Mouse (Mus musculus): ENCODE results near the gene Pop5. TPM values are rescaled to one million over a fixed set of nuclear protein-coding genes. Genes with fewer than 3 reads are reported as not detected.

The Pop5 gene
- polyA plus RNA-seq, 1 experiment from 2014 or later = 114 TPM

DNA sequence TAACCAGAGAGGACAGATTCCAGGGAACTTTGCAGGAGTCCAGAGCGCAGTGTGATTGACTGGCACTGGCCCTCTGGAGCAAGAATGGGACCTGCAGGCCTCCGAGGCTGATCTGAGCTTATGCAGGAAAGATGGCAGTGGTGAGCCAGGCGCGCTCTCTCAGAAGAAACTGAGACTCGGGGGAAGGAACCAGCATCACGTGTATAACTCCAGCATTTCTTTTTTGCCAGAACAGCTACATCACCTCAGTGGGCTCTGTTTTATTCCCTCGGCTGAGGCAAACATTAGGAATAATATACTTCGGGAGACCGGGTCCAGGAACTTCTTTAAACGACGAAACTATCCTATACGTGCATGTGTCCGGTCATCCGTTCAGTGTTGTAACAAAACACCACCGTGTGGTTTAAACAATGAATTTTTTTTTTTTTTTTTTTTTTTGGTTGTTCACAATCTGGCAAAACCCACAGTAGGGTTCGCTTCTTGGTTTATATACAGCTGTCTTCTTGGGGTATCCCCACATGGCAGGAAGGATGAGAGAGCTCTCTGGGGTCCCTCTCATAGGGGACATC is 4.0 kb upstream of the Pop5 start:
- 40% methylated on average over 16 of the region's 16 CpGs for WGBS
- no peaks in the 10 kb centered on the region for H3K36me3 ChIP-seq (replicated peaks; ENCODE audit: control insufficient read depth, insufficient read depth)
- no peak overlapping the region for H3K27ac ChIP-seq
- no peak overlapping the region for H3K9ac ChIP-seq
- ATAC-seq (ENCODE audit: low FRiP score) = no peak
- H3K4me2 ChIP-seq (replicated peaks) = no peak overlapping the region
- peaks cover 16% of the 10 kb centered on the region for H3K27me3 ChIP-seq (ENCODE audit: control insufficient read depth, insufficient read depth, low read length)
- H3K4me3 ChIP-seq (replicated peaks; ENCODE audit: low read length) = no peak overlapping the region
- H3K4me1 ChIP-seq (replicated peaks; ENCODE audit: control insufficient read depth, insufficient read depth, low read length) = no peaks in the 10 kb centered on the region
- DNase-seq (ENCODE audit: low spot score) = no peak
- no peaks in the 10 kb centered on the region for H3K9me3 ChIP-seq (ENCODE audit: control insufficient read depth, low read length)

DNA sequence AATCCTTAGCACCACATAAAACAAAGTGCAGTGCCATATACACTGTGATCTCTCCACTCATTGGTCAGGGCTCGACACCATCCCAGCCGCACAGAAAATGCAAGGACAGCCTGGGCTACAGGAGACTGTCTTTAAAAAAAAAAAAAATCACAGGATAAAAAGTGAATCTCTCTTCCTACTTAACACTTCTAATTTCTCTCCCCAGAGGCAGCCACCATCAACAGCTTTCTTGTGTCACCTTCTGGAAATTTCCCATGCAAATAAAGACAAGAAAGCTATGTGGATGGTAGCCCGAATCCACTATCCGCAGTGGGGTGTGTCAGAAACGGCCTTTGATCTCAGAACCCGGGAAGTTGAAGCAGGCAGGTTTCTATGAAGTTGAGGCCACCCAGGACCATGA is 3.1 kb upstream of the Pop5 start:
- Histone ChIP-seq H3K4me3 (replicated peaks; ENCODE audit: low read length) (no peak overlapping the region), H3K9ac (no peak overlapping the region), H3K4me1 (replicated peaks; ENCODE audit: control insufficient read depth, insufficient read depth, low read length) (peaks cover 2% of the 10 kb centered on the region; the same call in 1 of the 2 replicates), H3K4me2 (replicated peaks) (no peak overlapping the region), H3K27me3 (ENCODE audit: control insufficient read depth, insufficient read depth, low read length) (peaks cover 16% of the 10 kb centered on the region), H3K9me3 (ENCODE audit: control insufficient read depth, low read length) (no peaks in the 10 kb centered on the region), H3K27ac (no peak overlapping the region), H3K36me3 (replicated peaks; ENCODE audit: control insufficient read depth, insufficient read depth) (no peaks in the 10 kb centered on the region)
- DNase-seq (ENCODE audit: low spot score) (no peak), ATAC-seq (ENCODE audit: low FRiP score) (no peak)
- WGBS = 80% methylated on average over 6 of the region's 6 CpGs

DNA sequence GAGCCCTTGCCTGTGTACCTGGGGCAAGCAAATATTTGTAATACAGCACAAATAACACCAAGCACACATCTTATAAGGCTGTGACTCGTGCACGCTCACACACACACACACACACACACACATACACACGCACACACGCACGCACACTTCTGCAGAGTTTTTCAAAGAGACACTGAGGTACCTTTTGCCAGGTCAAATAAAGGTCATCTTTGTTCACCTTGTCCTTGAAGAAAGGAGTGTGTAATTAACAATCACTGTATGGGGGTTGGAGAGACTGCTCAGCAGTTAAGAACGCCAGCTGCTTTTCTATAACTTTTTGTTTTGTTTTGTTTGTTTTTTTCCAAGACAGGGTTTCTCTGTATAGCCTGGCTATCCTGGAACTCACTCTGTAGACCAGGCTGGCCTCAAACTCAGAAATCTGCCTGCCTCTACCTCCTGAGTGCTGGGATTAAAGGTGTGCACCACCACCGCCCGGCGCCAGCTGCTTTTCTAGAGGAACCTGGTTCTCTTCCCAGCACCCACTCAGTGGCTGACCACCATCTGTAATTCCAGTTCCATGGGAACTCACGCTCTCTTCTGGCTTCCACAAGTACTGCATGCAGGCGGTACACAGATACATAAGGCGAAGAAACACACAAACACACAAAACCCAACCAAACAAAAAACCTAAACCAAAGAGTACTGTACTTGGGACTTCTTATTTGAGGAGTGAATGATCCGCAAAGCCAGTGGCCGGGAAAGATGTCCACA is 2.4 kb upstream of the Pop5 start:
- no peak for DNase-seq (ENCODE audit: low spot score)
- H3K4me3 ChIP-seq (replicated peaks; ENCODE audit: low read length) = no peak overlapping the region
- ATAC-seq (ENCODE audit: low FRiP score) = no peak
- no peaks in the 10 kb centered on the region for H3K9me3 ChIP-seq (ENCODE audit: control insufficient read depth, low read length)
- H3K36me3 ChIP-seq (replicated peaks; ENCODE audit: control insufficient read depth, insufficient read depth) = no peaks in the 10 kb centered on the region
- peaks cover 16% of the 10 kb centered on the region for H3K27me3 ChIP-seq (ENCODE audit: control insufficient read depth, insufficient read depth, low read length)
- H3K9ac ChIP-seq = no peak overlapping the region
- 93% methylated on average over 14 of the region's 14 CpGs for WGBS
- H3K4me2 ChIP-seq (replicated peaks) = no peak overlapping the region
- H3K4me1 ChIP-seq (replicated peaks; ENCODE audit: control insufficient read depth, insufficient read depth, low read length) = peaks cover 3% of the 10 kb centered on the region; the same call in 1 of the 2 replicates
- no peak overlapping the region for H3K27ac ChIP-seq

DNA sequence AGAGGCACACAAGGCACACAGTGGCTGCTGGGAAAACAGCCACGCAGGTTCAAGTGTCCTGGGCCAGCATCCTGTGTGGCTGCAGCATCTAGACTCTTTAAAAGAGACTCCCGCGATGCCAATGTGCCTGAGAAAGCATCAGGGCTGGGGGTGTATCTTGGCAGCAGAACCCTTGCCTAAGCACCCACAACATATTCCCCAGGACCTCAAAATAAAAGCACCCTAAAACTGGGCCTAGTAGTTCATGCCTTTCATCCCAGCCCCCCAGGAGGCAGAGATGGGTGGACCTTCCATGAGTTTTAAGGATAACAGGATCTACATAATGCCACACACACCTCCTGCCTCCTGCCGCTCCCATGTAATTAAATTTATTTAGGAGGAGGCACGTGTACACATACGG is 1.1 kb upstream of the Pop5 start:
- peaks cover 10% of the 10 kb centered on the region for H3K4me1 ChIP-seq (replicated peaks; ENCODE audit: control insufficient read depth, insufficient read depth, low read length)
- H3K4me2 ChIP-seq (replicated peaks) = no peak overlapping the region
- no peaks in the 10 kb centered on the region for H3K9me3 ChIP-seq (ENCODE audit: control insufficient read depth, low read length)
- peaks cover 16% of the 10 kb centered on the region for H3K27me3 ChIP-seq (ENCODE audit: control insufficient read depth, insufficient read depth, low read length)
- no peak overlapping the region for H3K9ac ChIP-seq
- no peak for ATAC-seq (ENCODE audit: low FRiP score)
- peaks cover under 1% of the 10 kb centered on the region; the same call in 1 of the 2 replicates for H3K36me3 ChIP-seq (replicated peaks; ENCODE audit: control insufficient read depth, insufficient read depth)
- no peak overlapping the region for H3K4me3 ChIP-seq (replicated peaks; ENCODE audit: low read length)
- no peak for DNase-seq (ENCODE audit: low spot score)
- no peak overlapping the region for H3K27ac ChIP-seq
- 50% methylated on average over 6 of the region's 6 CpGs for WGBS

DNA sequence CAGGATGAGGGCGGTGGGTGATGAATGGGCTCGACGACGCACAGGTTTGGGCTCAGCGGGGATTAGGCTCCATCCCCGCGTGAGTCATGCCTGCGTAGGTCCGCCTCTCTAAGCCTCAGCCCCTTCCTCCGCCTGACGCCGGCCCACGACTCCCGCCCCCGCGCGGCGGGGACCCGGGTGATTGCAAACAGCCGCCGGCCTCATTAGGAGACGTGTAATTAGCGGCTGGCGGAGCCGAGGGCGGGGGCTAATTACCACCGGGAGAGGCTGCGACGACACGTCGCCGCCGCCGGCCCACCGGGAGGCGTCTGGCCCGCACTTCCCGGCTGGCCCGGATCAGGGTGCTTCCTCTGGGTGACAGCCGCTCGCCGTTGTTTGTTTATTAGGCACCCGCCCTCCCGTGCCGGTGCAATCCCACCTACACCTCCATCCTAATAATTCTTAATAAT is 289 bp upstream of the Pop5 start:
- peaks cover 9% of the 10 kb centered on the region for H3K36me3 ChIP-seq (replicated peaks; ENCODE audit: control insufficient read depth, insufficient read depth)
- peak overlapping the region; percentile 41 for H3K4me3 ChIP-seq (replicated peaks; ENCODE audit: low read length)
- no peaks in the 10 kb centered on the region for H3K9me3 ChIP-seq (ENCODE audit: control insufficient read depth, low read length)
- peaks cover 10% of the 10 kb centered on the region for H3K4me1 ChIP-seq (replicated peaks; ENCODE audit: control insufficient read depth, insufficient read depth, low read length)
- WGBS = 1% methylated on average over 33 of the region's 45 CpGs
- H3K4me2 ChIP-seq (replicated peaks) = peak overlapping the region; percentile 69
- peaks cover 16% of the 10 kb centered on the region for H3K27me3 ChIP-seq (ENCODE audit: control insufficient read depth, insufficient read depth, low read length)
- H3K9ac ChIP-seq = peak overlapping the region; percentile 66
- H3K27ac ChIP-seq = peak overlapping the region; percentile 63; the same call in 1 of the 2 replicates
- peak; percentile 41 for ATAC-seq (ENCODE audit: low FRiP score)
- DNase-seq (ENCODE audit: low spot score) = peak; percentile 52

DNA sequence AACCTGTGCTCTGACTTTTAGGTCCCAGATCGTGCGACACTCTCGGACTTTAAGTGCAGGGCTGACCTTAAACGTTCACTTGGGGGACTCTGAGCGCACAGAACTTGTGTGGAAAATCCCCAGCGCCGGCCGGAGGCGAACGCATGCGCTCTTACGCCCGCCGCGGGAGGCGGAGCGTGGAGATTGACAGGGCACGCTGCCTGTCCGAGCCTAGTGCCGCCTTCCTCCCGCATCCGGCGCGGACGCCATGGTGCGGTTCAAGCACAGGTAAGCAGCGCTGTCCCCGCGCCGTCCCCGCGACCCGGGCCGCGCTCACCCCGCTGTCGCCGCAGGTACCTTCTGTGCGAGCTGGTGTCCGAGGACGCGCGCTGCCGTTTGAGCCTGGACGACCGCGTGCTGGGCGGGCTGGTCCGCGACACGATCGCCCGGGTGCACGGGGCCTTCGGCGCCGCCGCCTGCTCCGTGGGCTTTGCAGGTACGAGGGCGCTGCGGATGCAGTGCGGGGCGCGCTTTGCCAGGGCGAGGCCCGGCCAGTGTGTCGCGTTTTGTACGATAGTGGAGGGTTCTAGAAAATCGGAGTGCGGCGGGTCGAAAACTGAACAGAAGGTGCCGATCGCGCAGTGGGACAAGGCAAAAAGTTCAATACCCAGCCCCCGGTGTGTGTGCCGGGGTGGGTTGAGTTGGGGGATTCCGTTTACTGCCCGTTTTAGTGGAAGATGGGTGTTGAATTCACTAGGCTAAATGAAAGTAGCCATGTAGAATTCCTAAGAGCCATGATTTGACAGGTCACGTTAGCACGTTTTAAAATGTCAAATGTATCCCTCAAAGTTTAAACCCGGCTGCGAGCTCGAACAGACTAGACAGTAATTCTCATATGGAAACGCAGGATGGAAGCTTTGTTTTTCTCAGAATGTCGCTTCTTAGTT is 2.4 kb downstream of the Pop5 start:
- WGBS = under 1% methylated on average over 88 of the region's 88 CpGs
- Histone ChIP-seq H3K36me3 (replicated peaks; ENCODE audit: control insufficient read depth, insufficient read depth) (peaks cover 36% of the 10 kb centered on the region), H3K4me3 (replicated peaks; ENCODE audit: low read length) (peak overlapping the region; percentile 66), H3K9me3 (ENCODE audit: control insufficient read depth, low read length) (no peaks in the 10 kb centered on the region), H3K27me3 (ENCODE audit: control insufficient read depth, insufficient read depth, low read length) (peaks cover 13% of the 10 kb centered on the region), H3K4me2 (replicated peaks) (peak overlapping the region; percentile 86), H3K4me1 (replicated peaks; ENCODE audit: control insufficient read depth, insufficient read depth, low read length) (peaks cover 10% of the 10 kb centered on the region), H3K9ac (peak overlapping the region; percentile 67), H3K27ac (peak overlapping the region; percentile 58; the same call in 1 of the 2 replicates)
- DNase-seq (ENCODE audit: low spot score) = peak; percentile 92
- ATAC-seq (ENCODE audit: low FRiP score) = peak; percentile 80

DNA sequence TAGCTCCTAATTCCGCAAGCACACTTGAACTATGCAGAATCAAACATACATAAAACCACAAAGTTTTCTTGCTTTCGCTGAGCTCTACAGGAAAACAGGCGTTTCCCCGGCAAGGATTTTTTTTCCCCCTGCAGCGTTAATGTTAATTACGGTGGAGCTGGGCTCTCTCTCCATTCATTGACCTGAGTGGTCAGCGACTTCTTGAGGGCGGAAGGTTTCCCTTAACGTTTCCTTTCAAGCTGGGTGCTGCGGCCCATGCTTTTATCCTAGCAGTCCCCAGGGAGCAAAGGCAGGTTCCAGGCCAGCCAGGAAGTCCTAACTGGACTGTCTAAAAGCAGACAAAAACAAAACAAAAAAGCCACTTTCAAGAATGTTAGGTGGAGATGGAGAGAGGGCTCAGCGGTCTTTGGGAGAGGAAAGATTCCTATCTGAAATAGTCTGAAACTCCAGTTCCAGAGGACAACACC is 3.1 kb downstream of the Pop5 start:
- peak overlapping the region; percentile 67 for H3K9ac ChIP-seq
- DNase-seq (ENCODE audit: low spot score) (no peak), ATAC-seq (ENCODE audit: low FRiP score) (no peak)
- peak overlapping the region; percentile 86 for H3K4me2 ChIP-seq (replicated peaks)
- H3K27ac ChIP-seq = no peak overlapping the region
- H3K27me3 ChIP-seq (ENCODE audit: control insufficient read depth, insufficient read depth, low read length) = peaks cover 8% of the 10 kb centered on the region
- 7% methylated on average over 11 of the region's 11 CpGs for WGBS
- no peaks in the 10 kb centered on the region for H3K9me3 ChIP-seq (ENCODE audit: control insufficient read depth, low read length)
- peak overlapping the region; percentile 66 for H3K4me3 ChIP-seq (replicated peaks; ENCODE audit: low read length)
- peaks cover 10% of the 10 kb centered on the region for H3K4me1 ChIP-seq (replicated peaks; ENCODE audit: control insufficient read depth, insufficient read depth, low read length)
- peaks cover 43% of the 10 kb centered on the region for H3K36me3 ChIP-seq (replicated peaks; ENCODE audit: control insufficient read depth, insufficient read depth)

DNA sequence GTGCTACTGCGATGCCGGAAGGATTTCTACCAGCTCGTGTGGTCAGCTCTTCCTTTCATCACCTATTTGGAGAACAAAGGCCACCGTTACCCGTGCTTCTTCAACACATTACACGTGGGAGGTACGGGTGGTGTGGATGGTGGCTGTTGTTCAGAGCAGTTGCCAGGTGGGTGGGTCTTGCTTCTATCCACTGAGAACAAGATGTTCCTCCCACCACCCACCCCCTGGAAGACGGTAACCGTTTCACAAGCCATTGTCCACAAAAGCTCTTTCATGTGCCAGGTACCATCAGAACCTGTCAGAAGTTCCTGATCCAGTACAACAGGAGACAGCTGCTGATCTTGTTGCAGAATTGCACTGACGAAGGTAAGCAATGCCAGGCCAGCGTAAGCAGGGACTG is 4.6 kb downstream of the Pop5 start:
- 85% methylated on average over 11 of the region's 11 CpGs for WGBS
- Histone ChIP-seq H3K4me3 (replicated peaks; ENCODE audit: low read length) (no peak overlapping the region), H3K9me3 (ENCODE audit: control insufficient read depth, low read length) (no peaks in the 10 kb centered on the region), H3K4me2 (replicated peaks) (no peak overlapping the region), H3K27me3 (ENCODE audit: control insufficient read depth, insufficient read depth, low read length) (no peaks in the 10 kb centered on the region), H3K4me1 (replicated peaks; ENCODE audit: control insufficient read depth, insufficient read depth, low read length) (peaks cover 10% of the 10 kb centered on the region), H3K36me3 (replicated peaks; ENCODE audit: control insufficient read depth, insufficient read depth) (peaks cover 57% of the 10 kb centered on the region), H3K9ac (no peak overlapping the region), H3K27ac (no peak overlapping the region)
- DNase-seq (ENCODE audit: low spot score) (no peak), ATAC-seq (ENCODE audit: low FRiP score) (no peak)

DNA sequence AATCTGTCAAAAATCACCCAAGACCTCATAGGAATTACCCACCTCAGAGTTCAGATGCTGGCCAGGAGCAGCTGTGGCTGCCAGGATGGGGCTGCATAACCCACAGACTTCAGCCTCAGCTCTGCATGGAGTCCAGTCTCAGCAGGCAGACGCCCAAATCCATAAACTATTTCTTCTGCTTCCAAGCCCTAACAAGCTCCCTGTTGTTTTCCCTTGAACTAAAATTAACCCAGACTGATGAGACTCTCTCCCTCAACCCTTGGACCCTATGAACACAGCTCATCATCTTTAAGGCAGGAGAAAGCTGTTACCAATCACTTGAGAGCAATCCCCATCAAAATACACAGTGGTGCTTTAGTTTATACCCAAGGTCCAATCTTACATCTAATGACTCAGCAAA is 19.8 kb downstream of the Pop5 start:
- H3K4me1 ChIP-seq (replicated peaks; ENCODE audit: control insufficient read depth, insufficient read depth, low read length) = no peaks in the 10 kb centered on the region
- 75% methylated on average over 1 of the region's 1 CpGs for WGBS
- H3K9me3 ChIP-seq (ENCODE audit: control insufficient read depth, low read length) = no peaks in the 10 kb centered on the region
- no peak overlapping the region for H3K4me2 ChIP-seq (replicated peaks)
- no peak overlapping the region for H3K27ac ChIP-seq
- DNase-seq (ENCODE audit: low spot score) (no peak), ATAC-seq (ENCODE audit: low FRiP score) (no peak)
- H3K4me3 ChIP-seq (replicated peaks; ENCODE audit: low read length) = no peak overlapping the region
- H3K9ac ChIP-seq = no peak overlapping the region
- H3K27me3 ChIP-seq (ENCODE audit: control insufficient read depth, insufficient read depth, low read length) = no peaks in the 10 kb centered on the region
- H3K36me3 ChIP-seq (replicated peaks; ENCODE audit: control insufficient read depth, insufficient read depth) = peaks cover 72% of the 10 kb centered on the region
